In genomic region chr3:9200156-9200555, GRCm38 (mm10) we compare ENCODE assay signal across 8 mouse cellular contexts.
DNase-seq lines count a peak whose midpoint lies in the region; ATAC-seq lines count a peak whose summit lies in the region.

No protein-coding gene starts in this region.

- no peak overlapping the region for H3K4me3 ChIP-seq in heart, embryonic 11.5 days (ENCODE audit: low read depth, low read length)

- no peaks in the 10 kb centered on the region for H3K36me3 ChIP-seq in heart, embryonic 11.5 days (ENCODE audit: control insufficient read depth, insufficient read depth, low read length)

- no peak overlapping the region for H3K4me2 ChIP-seq in heart, embryonic 11.5 days

- no peak overlapping the region for H3K27ac ChIP-seq in heart, embryonic 11.5 days (ENCODE audit: low read depth, low read length)

- H3K9ac ChIP-seq in heart, embryonic 11.5 days (ENCODE audit: low read depth, low read length) = no peak overlapping the region

- H3K4me1 ChIP-seq in heart, embryonic 11.5 days (ENCODE audit: control insufficient read depth, insufficient read depth, low read length) = 0 out of 2 replicates have a peak, but pooled peaks cover 2% of the 10 kb centered on the region

- no peak for ATAC-seq in heart, embryonic 11.5 days (replicated peaks; ENCODE audit: insufficient number of reproducible peaks, low FRiP score, low TSS enrichment)

- no peaks in the 10 kb centered on the region for H3K9me3 ChIP-seq in heart, embryonic 11.5 days (replicated peaks; ENCODE audit: control insufficient read depth, low read length)

- WGBS in heart, embryonic 11.5 days (ENCODE audit: insufficient replicate concordance) = 64% methylated on average over 5 of the region's 5 CpGs

- H3K27me3 ChIP-seq in heart, embryonic 11.5 days (ENCODE audit: control insufficient read depth, insufficient read depth, low read length) = no peaks in the 10 kb centered on the region

- DNase-seq in heart, adult 11 months = peak; percentile 95
- DNase-seq in adrenal gland, adult 2 months = peak; percentile 63
- peak; percentile 43 to 68 for DNase-seq in heart, adult 9 months (ENCODE audit: low spot score in 2 of 2)
- DNase-seq in left cerebral cortex, postnatal 36 days (ENCODE audit: low spot score in 2 of 2) = peak; percentile 24 to 27
- no peak for DNase-seq in thymus, postnatal 10 days (ENCODE audit: low spot score in 2 of 2)
- no peak for DNase-seq in retina, postnatal 1 day
- DNase-seq in embryo, embryonic 10.5 days (ENCODE audit: low spot score) = no peak

- intact Hi-C loops in left cerebral cortex, postnatal 36 days (cut with DNase I) = no loop called here

Comparison
In these comparisons a context has a peak if more than half of its experiments do, and no peak if none do; other contexts are left out.
1. DNase-seq: peak in heart, adult 11 months (single experiment), adrenal gland, adult 2 months (single experiment), heart, adult 9 months (2 of 2) and left cerebral cortex, postnatal 36 days (2 of 2); none in thymus, postnatal 10 days (0 of 2), retina, postnatal 1 day (single experiment) and embryo, embryonic 10.5 days (single experiment).